Mouse (Mus musculus): ENCODE measurements at regions not wholly inside any gene's neighbourhood (a gene's known extent, or its start where the extent isn't known, plus 50 kb on each side); places are given as distances from the start of the nearest gene placed in this dataset.

DNA sequence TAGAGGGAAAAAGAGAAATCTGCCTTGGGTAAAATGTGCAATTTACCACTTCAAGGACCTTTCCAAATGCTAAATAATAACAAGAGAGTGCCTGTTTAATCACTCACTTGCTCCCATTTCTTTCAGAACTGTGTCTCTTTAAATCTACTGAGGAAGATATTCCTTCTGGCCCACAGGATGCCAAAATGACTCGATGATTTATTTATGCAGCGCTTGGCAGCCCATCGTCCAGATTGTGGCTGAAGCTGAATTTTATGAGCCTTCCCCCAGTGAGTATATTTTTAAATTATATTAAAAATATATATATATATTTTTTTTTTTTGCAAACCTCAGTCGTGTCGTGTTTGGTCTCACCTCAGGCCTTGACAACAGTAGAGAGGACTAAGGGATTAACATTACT lies 410.8 kb upstream of the Hnrnpa3 start:
- TF ChIP-seq TAL1 (IDR thresholded peaks at IDR 0.05; ENCODE audit: low read length) (no peak), GATA1 (IDR thresholded peaks at IDR 0.05; ENCODE audit: low read length) (no peak)

Data from erythroblast, embryonic 14.5 days (primary cell).